Mouse (Mus musculus): Measurements from ENCODE around the gene R3hcc1l.

DNA sequence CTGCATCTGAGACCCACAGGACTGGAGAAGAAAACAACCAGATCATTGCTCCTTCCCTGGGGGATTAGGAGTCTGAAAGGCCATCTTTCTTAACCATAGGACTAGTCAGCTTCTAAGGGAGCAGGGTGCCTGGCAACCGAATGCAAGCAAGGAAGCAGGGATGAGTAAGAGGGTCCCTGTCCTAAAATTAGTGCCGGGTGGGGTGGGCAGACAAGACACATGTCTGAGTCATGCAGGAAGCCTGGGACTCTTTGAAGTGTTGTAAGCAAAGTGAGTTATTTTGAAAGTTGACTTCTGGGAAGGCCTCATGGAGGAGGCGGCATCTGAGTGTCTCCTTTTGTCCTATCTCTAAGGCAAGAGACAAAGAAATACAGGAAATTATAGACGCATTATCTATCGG is 40.8 kb upstream of the R3hcc1l start:
- no peak for TF ChIP-seq EP300 (IDR thresholded peaks at IDR 0.05)
- no peak for TF ChIP-seq CTCF (IDR thresholded peaks at IDR 0.05)
